Mouse (Mus musculus): ENCODE measurements around the gene L1cam.
A peak's percentile ranks its signal among the peaks of the same experiment; 100 is the strongest.

Gene L1cam

GRCm38 (mm10) chrX:73895719-73896118, at the start of gene L1cam:
TSS of gene L1cam (minus strand) at chrX:73896105.
- peak; percentile 29 for DNase-seq (ENCODE audit: low spot score)

GRCm38 (mm10) chrX:73942294-73942693, 46.4 kb upstream of the L1cam start:
- DNase-seq (ENCODE audit: low spot score) = no peak

GRCm38 (mm10) chrX:73941860-73942259, 46.0 kb upstream of the L1cam start:
- no peak for DNase-seq (ENCODE audit: low spot score)

- DNase-seq (ENCODE audit: low spot score) = no peak
These were observed 36.0 kb upstream of the L1cam start for GRCm38 (mm10) chrX:73931871-73932270.

- no peak for DNase-seq (ENCODE audit: low spot score)
These were observed 34.6 kb upstream of the L1cam start, which contains the start of gene Renbp for GRCm38 (mm10) chrX:73930402-73931062. TSS of gene Renbp (minus strand) at chrX:73930850.

- no peak for DNase-seq (ENCODE audit: low spot score)
These were observed 26.6 kb upstream of the L1cam start for GRCm38 (mm10) chrX:73922550-73922882.

GRCm38 (mm10) chrX:73921823-73922549, 26.1 kb upstream of the L1cam start, which contains the start of the genes Arhgap4 and Naa10:
TSS of gene Arhgap4 (minus strand) at chrX:73921870.
TSS of gene Naa10 (minus strand) at chrX:73921944.
- DNase-seq (ENCODE audit: low spot score) = peak; percentile 75

GRCm38 (mm10) chrX:73921285-73921822, 25.4 kb upstream of the L1cam start:
- DNase-seq (ENCODE audit: low spot score) = no peak

- DNase-seq (ENCODE audit: low spot score) = no peak
These were observed 22.7 kb upstream of the L1cam start for GRCm38 (mm10) chrX:73918631-73919030.

- DNase-seq (ENCODE audit: low spot score) = no peak
These were observed 21.0 kb upstream of the L1cam start for GRCm38 (mm10) chrX:73916945-73917344.

GRCm38 (mm10) chrX:73914827-73915703, 19.2 kb upstream of the L1cam start:
- DNase-seq (ENCODE audit: low spot score) = peak; percentile 77

GRCm38 (mm10) chrX:73911588-73911987, 15.7 kb upstream of the L1cam start:
- DNase-seq (ENCODE audit: low spot score) = peak; percentile 25

GRCm38 (mm10) chrX:73911156-73911555, 15.3 kb upstream of the L1cam start:
- peak; percentile 42 for DNase-seq (ENCODE audit: low spot score)

- DNase-seq (ENCODE audit: low spot score) = no peak
These were observed 14.5 kb upstream of the L1cam start for GRCm38 (mm10) chrX:73910451-73910850.

- no peak for DNase-seq (ENCODE audit: low spot score)
These were observed 14.1 kb upstream of the L1cam start for GRCm38 (mm10) chrX:73910049-73910448.

GRCm38 (mm10) chrX:73897959-73898358, 2.1 kb upstream of the L1cam start:
- no peak for DNase-seq (ENCODE audit: low spot score)

GRCm38 (mm10) chrX:73892833-73893232, 3.1 kb downstream of the L1cam start:
- no peak for DNase-seq (ENCODE audit: low spot score)

- no peak for DNase-seq (ENCODE audit: low spot score)
These were observed 4.3 kb downstream of the L1cam start, which contains the start of gene Avpr2 for GRCm38 (mm10) chrX:73891551-73892152. TSS of gene Avpr2 (plus strand) at chrX:73892102.

- no peak for DNase-seq (ENCODE audit: low spot score)
These were observed 14.4 kb downstream of the L1cam start for GRCm38 (mm10) chrX:73881463-73881862.

- no peak for DNase-seq (ENCODE audit: low spot score)
These were observed 14.9 kb downstream of the L1cam start for GRCm38 (mm10) chrX:73881036-73881427.

- no peak for DNase-seq (ENCODE audit: low spot score)
These were observed 15.5 kb downstream of the L1cam start for GRCm38 (mm10) chrX:73880194-73881035.

All from spleen, adult 12 weeks (tissue).